Mouse (Mus musculus) activated CD4-positive, CD25-positive, alpha-beta regulatory T cell, adult 4 months (primary cell): ENCODE results near the gene Adgrv1. TPM values are rescaled to one million over a fixed set of nuclear protein-coding genes. Genes with fewer than 3 reads are reported as not detected.
"Not testable (repeated sequence)": the region's sequence is repeated elsewhere in the genome, so short reads cannot be mapped to it uniquely, and the experiment has no call there.

Source experiments
- ATAC-seq: one replicate; pipeline ENCODE4 v1.8.0; 2017
- polyA plus RNA-seq, 2 experiments: library from polyadenylated mRNA; unstranded; fragments of 100-300 nt; shearing (Covaris generic); gene quantifications; one replicate each; pipeline ENCODE4 v1.2.1; 2017

Adgrv1 gene
- polyA plus RNA-seq, 2 experiments from 2014 or later, result 0.66 TPM; not detected in 1

- no peak for ATAC-seq
Measured at GRCm38 (mm10) chr13:81329762-81330161, 303.2 kb downstream of the Adgrv1 start.

DNA sequence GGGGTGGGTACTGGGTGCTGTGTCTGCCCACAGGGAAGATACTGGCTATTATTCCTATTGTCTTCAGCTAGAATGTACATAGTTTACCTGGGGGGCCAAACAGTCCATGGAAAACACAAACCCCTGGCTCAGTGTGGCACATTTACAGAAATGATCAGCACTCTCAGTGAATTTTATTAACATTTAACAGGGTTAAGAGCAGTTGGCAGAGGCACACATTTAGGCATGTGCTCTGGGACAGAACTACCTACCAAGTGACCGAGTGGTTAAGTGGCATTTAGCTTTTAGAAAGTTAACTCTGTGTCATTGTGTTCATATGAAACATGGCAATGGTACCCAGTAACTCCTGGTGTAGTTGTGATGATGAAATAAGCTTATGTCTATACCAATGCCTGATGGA lies 304.8 kb downstream of the Adgrv1 start:
- no peak for ATAC-seq

GRCm38 (mm10) chr13:81325606-81326215 lies 307.2 kb downstream of the Adgrv1 start:
- ATAC-seq, result no peak

- ATAC-seq, result no peak
Measured at GRCm38 (mm10) chr13:81323546-81324316, 309.2 kb downstream of the Adgrv1 start.

GRCm38 (mm10) chr13:81316581-81316980 lies 316.4 kb downstream of the Adgrv1 start:
- ATAC-seq, result no peak

DNA sequence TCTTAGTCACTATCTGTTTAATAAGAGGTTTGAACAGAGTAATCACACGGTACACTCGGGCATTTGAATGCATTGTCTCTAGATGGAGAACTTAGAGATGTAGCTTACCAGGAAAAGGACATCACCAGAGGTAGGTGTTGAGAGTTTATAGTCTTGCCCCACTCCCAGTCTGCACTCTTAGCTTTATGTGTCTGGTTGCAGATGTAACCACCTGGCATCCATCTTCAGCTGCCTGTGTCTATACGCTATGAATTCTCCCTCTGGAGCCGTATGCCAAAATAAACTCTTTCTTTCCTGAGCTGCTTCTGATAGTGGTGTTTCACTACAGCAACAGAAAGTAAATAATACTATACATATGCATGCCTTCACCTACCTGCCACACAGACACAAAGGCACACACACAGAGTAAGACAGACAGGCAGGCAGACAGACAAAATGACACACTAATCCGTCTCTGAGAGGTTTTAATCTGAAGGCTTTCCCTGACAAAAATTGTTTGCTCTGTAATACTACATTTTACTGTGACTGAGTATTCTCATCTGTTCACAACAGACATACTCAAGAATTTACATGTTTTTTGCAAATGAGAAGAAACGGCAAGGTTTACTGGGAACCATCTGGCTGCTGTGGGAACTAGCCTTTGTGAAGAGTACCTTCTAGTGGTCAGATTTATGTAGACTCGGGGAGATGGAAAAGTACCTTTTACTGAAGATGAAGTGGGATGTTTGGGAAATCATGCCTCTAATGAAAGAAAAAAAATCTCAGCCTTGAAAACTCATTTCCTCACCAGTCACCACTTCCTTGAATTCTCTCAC lies 318.4 kb downstream of the Adgrv1 start:
- ATAC-seq, result no peak

DNA sequence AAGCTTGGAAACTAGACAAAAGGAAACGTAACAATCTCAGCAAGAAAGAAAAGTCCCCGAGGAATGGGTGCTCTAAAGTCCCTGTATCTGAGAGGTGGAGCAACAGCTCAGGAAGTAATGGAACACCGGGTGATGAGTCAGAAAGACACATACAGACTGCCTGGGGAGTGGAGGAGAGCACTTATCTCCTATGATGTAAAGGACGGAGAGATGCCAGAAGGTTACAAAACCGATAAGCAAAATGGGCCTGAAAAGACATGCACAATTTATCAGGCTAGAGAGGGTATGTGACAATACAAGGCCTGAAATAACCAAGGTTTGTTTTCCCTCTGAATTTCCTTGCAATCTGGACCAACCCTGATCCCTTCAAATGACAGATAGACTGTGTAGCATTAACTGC lies 320.8 kb downstream of the Adgrv1 start:
- ATAC-seq, result no peak

GRCm38 (mm10) chr13:81300851-81301250 lies 332.1 kb downstream of the Adgrv1 start:
- no peak for ATAC-seq

- ATAC-seq, result no peak
Measured at GRCm38 (mm10) chr13:81294106-81294505, 338.8 kb downstream of the Adgrv1 start.

DNA sequence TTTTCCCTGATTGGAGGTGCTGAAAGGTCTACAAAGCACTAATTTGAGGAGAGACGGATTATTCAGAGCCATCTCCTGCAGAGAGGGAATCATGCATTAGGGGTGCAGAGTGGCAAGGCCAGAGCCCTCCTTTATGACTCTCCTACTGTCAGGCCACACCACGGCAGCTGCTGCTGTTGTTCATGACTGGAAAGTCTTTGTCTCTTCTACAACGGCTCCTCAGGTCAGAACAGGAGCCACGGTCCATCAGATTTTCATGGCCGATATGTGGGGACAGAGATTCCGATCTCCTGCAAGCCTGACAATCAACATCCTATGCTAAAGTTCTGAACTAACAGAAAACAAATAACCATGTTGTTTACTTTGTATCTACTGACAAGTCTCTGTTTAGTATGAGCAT lies 350.8 kb downstream of the Adgrv1 start:
- ATAC-seq, result no peak

DNA sequence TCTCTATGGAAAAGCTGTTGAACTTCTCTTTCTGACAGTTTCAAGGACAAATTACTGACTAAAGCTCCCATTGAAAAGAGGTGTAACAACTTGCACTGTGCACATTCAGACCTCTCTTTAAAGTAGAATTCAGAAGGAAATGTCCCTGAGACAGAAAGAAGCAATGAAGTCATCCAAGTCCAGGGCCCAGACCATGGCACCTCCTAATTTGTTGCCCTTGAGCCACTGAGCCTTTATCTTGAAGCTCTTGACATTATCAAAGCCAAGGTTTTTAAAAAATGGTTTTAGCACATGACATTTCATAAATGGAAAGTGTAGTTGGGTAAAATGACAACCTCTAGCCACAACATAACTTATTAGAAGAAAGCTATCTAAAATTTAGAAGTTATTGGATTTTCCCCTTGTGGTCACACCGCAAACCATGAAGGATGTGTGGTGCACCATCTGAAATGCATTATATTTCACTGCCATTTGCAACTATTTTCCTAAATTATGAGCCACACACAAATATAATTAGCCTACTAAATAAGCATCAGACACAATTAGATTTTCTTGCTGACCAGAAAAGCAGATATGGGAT lies 352.2 kb downstream of the Adgrv1 start:
- no peak for ATAC-seq

- no peak for ATAC-seq
Measured at GRCm38 (mm10) chr13:81279351-81279736, 353.6 kb downstream of the Adgrv1 start.

DNA sequence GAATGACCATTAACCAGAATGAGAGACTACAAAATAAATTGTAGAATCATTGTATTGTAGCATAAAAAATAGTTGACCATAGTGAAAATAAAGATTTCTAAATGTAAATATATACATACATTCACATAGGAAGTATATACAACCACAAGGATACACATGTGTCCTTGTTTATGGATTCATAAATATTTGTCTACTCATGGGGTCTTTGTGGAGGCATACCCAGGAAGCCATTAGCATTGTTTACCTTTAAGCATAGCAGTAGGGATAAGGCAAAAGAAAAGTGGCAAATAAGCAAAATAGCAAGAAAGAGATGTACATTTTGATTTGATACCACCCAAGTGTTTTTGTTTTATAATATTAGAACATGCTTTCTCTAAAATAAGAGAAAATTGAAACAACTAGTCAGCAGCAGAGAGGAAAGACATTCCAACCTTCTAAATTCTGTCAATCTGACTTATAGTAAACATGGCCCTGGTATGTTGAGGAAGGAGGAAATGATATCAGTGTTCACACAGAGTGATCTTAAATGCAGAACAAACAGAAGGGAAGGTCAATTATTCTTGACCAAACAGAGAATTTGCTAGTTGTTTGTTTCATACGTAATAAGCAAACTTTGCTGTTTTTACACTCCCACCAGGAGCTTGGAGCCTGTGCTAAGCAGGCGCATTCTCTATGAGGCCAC lies 354.1 kb downstream of the Adgrv1 start:
- no peak for ATAC-seq

- ATAC-seq, result no peak
Measured at GRCm38 (mm10) chr13:81273837-81274236, 359.1 kb downstream of the Adgrv1 start.

DNA sequence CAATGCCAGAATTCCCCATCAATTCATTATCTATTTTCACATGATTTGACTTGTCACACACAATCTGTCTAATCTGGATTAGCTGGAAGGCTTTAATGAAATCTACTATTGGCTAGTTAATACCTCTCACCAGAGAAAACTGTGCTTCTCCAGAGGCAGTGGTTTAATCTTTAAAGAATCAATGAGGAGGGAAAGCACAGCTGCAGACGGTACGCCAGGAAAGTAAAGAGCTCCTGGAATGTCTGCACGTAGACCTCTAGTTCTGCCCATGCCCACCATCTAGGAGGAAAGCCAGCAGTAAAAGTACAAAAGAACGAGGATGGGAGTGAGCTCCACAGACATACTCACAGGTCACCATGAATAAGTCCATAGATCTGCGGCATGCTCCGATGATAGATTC lies 362.6 kb downstream of the Adgrv1 start:
- no peak for ATAC-seq

DNA sequence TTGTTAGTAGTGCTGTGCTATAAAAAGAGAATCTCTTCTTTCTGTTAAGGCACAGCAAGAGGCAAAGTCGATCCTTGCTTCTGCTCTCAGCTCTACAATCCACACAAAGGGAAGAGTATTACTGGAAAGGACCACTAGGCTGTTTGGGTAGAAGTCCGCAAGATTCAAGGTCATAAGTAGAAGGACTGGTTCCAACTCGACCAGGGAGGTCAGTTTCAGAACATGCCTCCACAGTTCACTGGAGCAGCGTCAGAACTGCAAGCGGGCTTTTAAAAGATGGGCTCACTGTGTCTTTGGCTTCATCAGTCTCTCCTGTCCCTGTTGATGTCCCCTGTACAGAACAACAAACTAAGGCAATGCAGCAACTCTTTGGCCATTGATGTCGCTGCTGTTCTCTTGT lies 363.9 kb downstream of the Adgrv1 start:
- ATAC-seq, result no peak

- not testable (repeated sequence) for ATAC-seq
Measured at GRCm38 (mm10) chr13:81267489-81267888, 365.5 kb downstream of the Adgrv1 start.

DNA sequence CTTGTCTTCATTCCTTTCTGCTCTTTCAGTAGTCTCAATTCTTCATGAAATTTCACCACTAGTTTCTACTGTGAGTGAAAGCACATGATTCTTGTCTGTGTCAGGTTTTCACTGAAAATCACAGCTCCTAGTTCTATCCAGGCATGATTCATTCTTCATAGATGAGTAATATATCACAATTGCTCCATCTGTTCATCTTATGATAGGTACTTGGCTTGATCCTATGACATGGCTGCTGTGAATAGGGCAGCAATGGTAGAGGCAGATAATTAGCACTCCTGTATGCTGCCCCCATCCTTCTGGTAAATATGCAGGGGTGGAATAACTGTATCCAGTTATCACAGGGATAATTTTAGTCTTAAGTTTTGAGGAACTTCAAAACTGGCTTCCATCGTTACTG lies 368.5 kb downstream of the Adgrv1 start:
- ATAC-seq, result no peak

GRCm38 (mm10) chr13:81241181-81241580 lies 391.8 kb downstream of the Adgrv1 start:
- no peak for ATAC-seq

DNA sequence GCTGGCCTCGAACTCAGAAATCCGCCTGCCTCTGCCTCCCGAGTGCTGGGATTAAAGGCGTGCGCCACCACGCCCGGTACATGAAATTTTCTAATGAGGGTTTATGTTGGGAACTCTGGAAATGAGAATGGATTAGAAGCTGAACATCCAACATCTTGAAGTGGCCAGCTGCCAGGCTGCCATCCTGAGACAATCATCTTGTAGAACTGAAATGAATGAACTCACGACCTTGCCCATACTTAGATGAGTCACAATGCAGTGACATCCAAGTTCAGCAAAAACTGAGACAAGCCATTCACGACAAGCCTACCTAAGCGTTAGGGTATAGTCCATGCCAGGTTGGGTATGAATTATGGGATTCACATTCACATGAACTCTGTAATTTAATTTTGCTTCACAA lies 393.1 kb downstream of the Adgrv1 start:
- no peak for ATAC-seq

GRCm38 (mm10) chr13:81239427-81239826 lies 393.5 kb downstream of the Adgrv1 start:
- ATAC-seq, result no peak

DNA sequence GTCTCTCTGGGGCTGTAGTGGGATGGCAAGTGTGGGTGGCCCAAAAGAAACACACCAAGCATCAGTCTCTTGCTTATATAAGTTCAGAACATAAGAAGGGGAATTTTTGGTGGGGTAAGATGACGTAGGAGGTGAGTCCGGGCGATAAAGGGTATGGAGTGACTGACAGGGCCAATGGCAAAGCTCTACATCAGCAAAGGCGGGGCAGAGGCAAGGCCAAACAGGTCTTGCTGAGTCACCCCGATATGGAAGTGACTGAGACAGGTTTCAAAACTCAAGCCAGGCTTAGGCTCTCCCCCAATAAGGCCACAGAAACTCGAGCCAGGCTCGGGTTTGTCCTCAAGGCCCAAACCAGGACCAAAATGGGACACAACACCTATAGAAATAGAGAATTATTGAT lies 394.1 kb downstream of the Adgrv1 start:
- no peak for ATAC-seq

- no peak for ATAC-seq
Measured at GRCm38 (mm10) chr13:81237947-81238346, 395.0 kb downstream of the Adgrv1 start.
